Comparison of ENCODE assay signal across 9 mouse cellular contexts in genomic region chr2:29245341-29245779, GRCm38 (mm10). TPM values are rescaled to one million over a fixed set of nuclear protein-coding genes. Genes with fewer than 3 reads are reported as not detected.
DNase-seq lines count a peak whose midpoint lies in the region; ATAC-seq and TF ChIP-seq lines count a peak whose summit lies in the region.
"Had no signal": no experiment of that assay in that cellular context is flagged by ENCODE, and none has a peak within 500 bp of the region (broad histone marks: within the 10 kb centered on the region; RNA-seq: fewer than 3 reads in every experiment).

No protein-coding gene starts in this region.

- peak; percentile 94 for DNase-seq in heart, adult 11 months
- DNase-seq in heart, embryonic 10.5 days (ENCODE audit: low spot score): no peak
- DNase-seq in MEL (ENCODE audit: low read depth, low spot score): peak; percentile 33
- peak; percentile 56 to 67 for DNase-seq in gastrocnemius, adult 8-10 months (ENCODE audit: low spot score in 2 of 2)
- DNase-seq in urinary bladder, adult 2 months (ENCODE audit: low spot score): no peak
- no peak for DNase-seq in left cerebral cortex, postnatal 25 days (ENCODE audit: low spot score in 2 of 2)

- no peaks in the 10 kb centered on the region for H3K9me3 ChIP-seq in heart, embryonic 10.5 days
- H3K9me3 ChIP-seq in MEL (replicated peaks; ENCODE audit: insufficient read depth, low read length): no peaks in the 10 kb centered on the region
- H3K9me3 ChIP-seq in intestine, embryonic 16.5 days (ENCODE audit: control insufficient read depth, low read length): no peaks in the 10 kb centered on the region
- H3K9me3 ChIP-seq in neural tube, embryonic 12.5 days: no peaks in the 10 kb centered on the region

- no peaks in the 10 kb centered on the region for H3K79me2 ChIP-seq in MEL (ENCODE audit: control insufficient read depth, insufficient read depth, low read length, poor library complexity)

- peaks cover 14% of the 10 kb centered on the region for H3K4me1 ChIP-seq in heart, embryonic 10.5 days
- peaks cover 0 to 7% of the 10 kb centered on the region in 2 experiments; a peak in 2 of 4 replicates for H3K4me1 ChIP-seq in MEL (ENCODE audit: control insufficient read depth in 1 of 2, insufficient read depth in 2 of 2, low read length in 2 of 2)
- peaks cover 3% of the 10 kb centered on the region for H3K4me1 ChIP-seq in intestine, embryonic 16.5 days (ENCODE audit: control insufficient read depth, insufficient read depth, low read length)
- H3K4me1 ChIP-seq in neural tube, embryonic 12.5 days: peaks cover 16% of the 10 kb centered on the region

- no peak overlapping the region for H3K4me3 ChIP-seq in heart, embryonic 10.5 days
- H3K4me3 ChIP-seq in MEL (ENCODE audit: control insufficient read depth in 1 of 2, insufficient read depth in 1 of 2, low read depth in 2 of 2, low read length in 2 of 2): no peak overlapping the region
- H3K4me3 ChIP-seq in intestine, embryonic 16.5 days (ENCODE audit: low read length): no peak overlapping the region
- H3K4me3 ChIP-seq in neural tube, embryonic 12.5 days: no peak overlapping the region

- no peak overlapping the region for H3K4me2 ChIP-seq in intestine, embryonic 16.5 days (ENCODE audit: low read depth, low read length)
- H3K4me2 ChIP-seq in neural tube, embryonic 12.5 days (replicated peaks): no peak overlapping the region

- intact Hi-C loops in left cerebral cortex, postnatal 25 days (cut with DNase I): no loop called here

- no peaks in the 10 kb centered on the region for H3K36me3 ChIP-seq in heart, embryonic 10.5 days
- no peaks in the 10 kb centered on the region; a peak in 1 of 4 replicates for H3K36me3 ChIP-seq in MEL (ENCODE audit: control insufficient read depth in 1 of 2, insufficient read depth in 2 of 2, low read length in 2 of 2)
- no peaks in the 10 kb centered on the region for H3K36me3 ChIP-seq in intestine, embryonic 16.5 days (ENCODE audit: control insufficient read depth, insufficient read depth, low read length)
- H3K36me3 ChIP-seq in neural tube, embryonic 12.5 days: no peaks in the 10 kb centered on the region

- no peak for TF ChIP-seq EP300 in MEL (IDR thresholded peaks at IDR 0.05; ENCODE audit: low read depth in 1 of 2, low read length in 2 of 2)

- no peak overlapping the region for H3K27ac ChIP-seq in heart, embryonic 10.5 days
- no peak overlapping the region for H3K27ac ChIP-seq in MEL (ENCODE audit: control insufficient read depth, low read depth, low read length)
- H3K27ac ChIP-seq in intestine, embryonic 16.5 days (ENCODE audit: low read length): no peak overlapping the region
- no peak overlapping the region for H3K27ac ChIP-seq in neural tube, embryonic 12.5 days

- TF ChIP-seq POLR2A in MEL (IDR thresholded peaks at IDR 0.05; ENCODE audit: control insufficient read depth in 1 of 2, insufficient read depth in 1 of 2, low read depth in 1 of 2, low read length in 2 of 2, poor library complexity in 1 of 2): no peak

- WGBS in heart, embryonic 10.5 days: 32% methylated on average over 10 of the region's 10 CpGs
- 22% methylated on average over 10 of the region's 10 CpGs for WGBS in intestine, embryonic 16.5 days
- WGBS in neural tube, embryonic 12.5 days: 18% methylated on average over 10 of the region's 10 CpGs

- TF ChIP-seq CTCF in MEL (IDR thresholded peaks at IDR 0.05 in 2 of 3, conservative IDR thresholded peaks at IDR 0.05 in 1 of 3; ENCODE audit: control insufficient read depth in 1 of 3, insufficient read depth in 1 of 3, low read depth in 2 of 3, low read length in 3 of 3, poor library complexity in 1 of 3, severe bottlenecking in 1 of 3): peak; percentile 48 to 65 (median 57)

- peak; percentile 63 for ATAC-seq in intestine, embryonic 16.5 days
- ATAC-seq in neural tube, embryonic 12.5 days (ENCODE audit: low FRiP score, low read depth): 0 out of 2 replicates have a peak, but pooled peaks have one; percentile 37

- peaks cover 80% of the 10 kb centered on the region for H3K27me3 ChIP-seq in heart, embryonic 10.5 days (ENCODE audit: insufficient read depth, poor library complexity, severe bottlenecking)
- H3K27me3 ChIP-seq in MEL (ENCODE audit: control insufficient read depth in 1 of 2, insufficient read depth in 2 of 2, low read length in 2 of 2): no peaks in the 10 kb centered on the region
- peaks cover 36% of the 10 kb centered on the region for H3K27me3 ChIP-seq in intestine, embryonic 16.5 days (replicated peaks; ENCODE audit: control insufficient read depth, insufficient read depth, low read length)
- peaks cover 39% of the 10 kb centered on the region for H3K27me3 ChIP-seq in neural tube, embryonic 12.5 days (replicated peaks)

- H3K9ac ChIP-seq in MEL (ENCODE audit: control insufficient read depth, low read depth, low read length, poor library complexity, severe bottlenecking): no peak overlapping the region
- H3K9ac ChIP-seq in intestine, embryonic 16.5 days (ENCODE audit: low read depth, low read length): no peak overlapping the region
- no peak overlapping the region for H3K9ac ChIP-seq in neural tube, embryonic 12.5 days

- TF ChIP-seq RAD21 in MEL (IDR thresholded peaks at IDR 0.05; ENCODE audit: low read depth, low read length): peak; percentile 5; the same call in 1 of the 2 replicates

TF ChIP-seq in MEL, 35 proteins besides CTCF, POLR2A, EP300 and RAD21:
- TF ChIP-seq USF1 (IDR thresholded peaks at IDR 0.05; ENCODE audit: low read depth, low read length) (no peak), UBTF (IDR thresholded peaks at IDR 0.05; ENCODE audit: borderline replicate concordance, insufficient read depth, low read depth, low read length) (no peak), ZC3H11A (IDR thresholded peaks at IDR 0.05; ENCODE audit: low read depth, low read length) (no peak), CHD1 (IDR thresholded peaks at IDR 0.05; ENCODE audit: low read depth, low read length) (no peak), TBP (IDR thresholded peaks at IDR 0.05; ENCODE audit: low read depth, low read length) (no peak), GABPA (IDR thresholded peaks at IDR 0.05; ENCODE audit: low read depth, low read length) (no peak), ETS1 (IDR thresholded peaks at IDR 0.05; ENCODE audit: low read depth, low read length) (peak; percentile 25; the same call in 1 of the 2 replicates), JUND (IDR thresholded peaks at IDR 0.05; ENCODE audit: low read depth, low read length) (no peak), ZMIZ1 (IDR thresholded peaks at IDR 0.05; ENCODE audit: low read depth, low read length) (no peak), HCFC1 (IDR thresholded peaks at IDR 0.05; ENCODE audit: low read depth, low read length) (no peak), BHLHE40 (IDR thresholded peaks at IDR 0.05; ENCODE audit: borderline replicate concordance, low read depth, low read length) (no peak), TAL1 (IDR thresholded peaks at IDR 0.05; ENCODE audit: low read length) (no peak), NRF1 (IDR thresholded peaks at IDR 0.05; ENCODE audit: insufficient read depth, low read depth, low read length, poor library complexity, severe bottlenecking) (no peak), SMC3 (IDR thresholded peaks at IDR 0.05; ENCODE audit: low read depth, low read length) (peak; percentile 26; the same call in 1 of the 2 replicates)

RNA-seq across cellular contexts. Expression of gene Ntng2, which starts 7.4 kb away (rescaled TPM):
- 0.20 and 0.87 TPM in 2 replicates for polyA plus RNA-seq in heart, embryonic 10.5 days (2016; fragmentation: Nextera tagmentation; extraction: Ambion mirVana)
- total RNA-seq in MEL (2012; rRNA removed): 3.7 and 5.4 TPM in 2 replicates
- polyA plus RNA-seq in MEL (2012; ENCODE audit: insufficient read depth in 1 of 2, insufficient read length in 2 of 2, low read depth in 1 of 2, low replicate concordance in 2 of 2, missing spikeins in 1 of 2): 10 to 100 TPM in 1 of 2 experiments, not detected in 1; 19.1 TPM
- total RNA-seq in gastrocnemius, adult 8-10 months (2022): 10 to 100 TPM; 16.7 to 30.4 (median 26.0) TPM
- polyA plus RNA-seq in intestine, embryonic 16.5 days (2015; fragmentation: Nextera tagmentation; extraction: Ambion mirVana): 0.06 TPM in 1 of 2 replicates, not detected in the other
- 2.0 and 2.4 TPM in 2 replicates for polyA plus RNA-seq in neural tube, embryonic 12.5 days (2016; fragmentation: Nextera tagmentation; extraction: Ambion mirVana)
- polyA plus RNA-seq in urinary bladder, adult 2 months (2012; rRNA removed): 14.2 and 24.1 TPM in 2 replicates
- 10 to 100 TPM; 85.4 to 90.5 TPM for total RNA-seq in left cerebral cortex, postnatal 25 days (2021)
- polyA plus RNA-seq: heart, embryonic 14.5 days had no signal

Comparison
In these comparisons a context has a peak if more than half of its experiments do, and no peak if none do; other contexts are left out.
1. DNase-seq: peak in heart, adult 11 months (single experiment), MEL (single experiment) and gastrocnemius, adult 8-10 months (2 of 2); none in heart, embryonic 10.5 days (single experiment), urinary bladder, adult 2 months (single experiment) and left cerebral cortex, postnatal 25 days (0 of 2).